Mouse (Mus musculus) spleen, adult 18-20 months (tissue): ENCODE results near the gene Tenm4.

Experiments
- DNase-seq, 2 experiments: peaks; one replicate each; pipeline ENCODE4 v3.0.0; 2022; ENCODE audit warnings: mixed read lengths in 2 of 2

Tenm4 gene

GRCm38 (mm10) chr7:96752776-96753175 is 581.7 kb downstream of the Tenm4 start:
- no peak for DNase-seq

GRCm38 (mm10) chr7:96753335-96754095 is 582.5 kb downstream of the Tenm4 start:
- DNase-seq = no peak

- no peak for DNase-seq
Observed at GRCm38 (mm10) chr7:96754175-96754574, 583.1 kb downstream of the Tenm4 start.

GRCm38 (mm10) chr7:96755459-96756094 is 584.5 kb downstream of the Tenm4 start:
- no peak for DNase-seq

GRCm38 (mm10) chr7:96756104-96756742 is 585.2 kb downstream of the Tenm4 start:
- no peak for DNase-seq

- no peak for DNase-seq
Observed at GRCm38 (mm10) chr7:96757067-96757466, 586.0 kb downstream of the Tenm4 start.

GRCm38 (mm10) chr7:96760208-96760607 is 589.2 kb downstream of the Tenm4 start:
- DNase-seq = no peak

GRCm38 (mm10) chr7:96761151-96761550 is 590.1 kb downstream of the Tenm4 start:
- DNase-seq = no peak

GRCm38 (mm10) chr7:96765321-96765960 is 594.4 kb downstream of the Tenm4 start:
- DNase-seq = no peak

GRCm38 (mm10) chr7:96767090-96767489 is 596.0 kb downstream of the Tenm4 start:
- DNase-seq = no peak

GRCm38 (mm10) chr7:96768718-96769117 is 597.7 kb downstream of the Tenm4 start:
- no peak for DNase-seq

GRCm38 (mm10) chr7:96769784-96770183 is 598.7 kb downstream of the Tenm4 start:
- peak in 1 of 2 experiments; percentile 19 for DNase-seq

- no peak for DNase-seq
Observed at GRCm38 (mm10) chr7:96772966-96773365, 601.9 kb downstream of the Tenm4 start.

- no peak for DNase-seq
Observed at GRCm38 (mm10) chr7:96773585-96774225, 602.7 kb downstream of the Tenm4 start.

GRCm38 (mm10) chr7:96775080-96775486 is 604.0 kb downstream of the Tenm4 start:
- no peak for DNase-seq

- DNase-seq = no peak
Observed at GRCm38 (mm10) chr7:96777938-96778600, 607.0 kb downstream of the Tenm4 start.

- DNase-seq = peak in 1 of 2 experiments; percentile 16
Observed at GRCm38 (mm10) chr7:96778601-96778969, 607.5 kb downstream of the Tenm4 start.

GRCm38 (mm10) chr7:96780556-96780955 is 609.5 kb downstream of the Tenm4 start:
- no peak for DNase-seq

GRCm38 (mm10) chr7:96781068-96781467 is 610.0 kb downstream of the Tenm4 start:
- no peak for DNase-seq

- no peak for DNase-seq
Observed at GRCm38 (mm10) chr7:96782686-96783085, 611.6 kb downstream of the Tenm4 start.

GRCm38 (mm10) chr7:96785808-96786207 is 614.8 kb downstream of the Tenm4 start:
- no peak for DNase-seq
